Mouse (Mus musculus) embryonic fibroblast, embryonic 13.5 days (primary cell): ENCODE results near the gene Emid1.

Experiments used
- CTCF ChIP-seq: IDR thresholded peaks from 2 replicates; pipeline ENCODE4 v1.5.1; 2011; ENCODE audit warnings: mild to moderate bottlenecking, control low read depth, low read length, moderate library complexity, borderline replicate concordance; ENCODE audit not compliant: insufficient read depth
- POLR2A ChIP-seq: IDR thresholded peaks from 2 replicates; pipeline ENCODE4 v1.6.1; 2011; ENCODE audit warnings: low read depth, mild to moderate bottlenecking, control low read depth, low read length, moderate library complexity

- TF ChIP-seq CTCF (no peak), POLR2A (no peak)
Observed at GRCm38 (mm10) chr11:5062326-5062725, 89.7 kb downstream of the Emid1 start.
